Mouse (Mus musculus) splenic B cell, adult 2 months (primary cell): ENCODE measurements at regions not wholly inside any gene's neighbourhood (a gene's known extent, or its start where the extent isn't known, plus 50 kb on each side); places are given as distances from the start of the nearest gene placed in this dataset.
A peak's percentile ranks its signal among the peaks of the same experiment; 100 is the strongest.

Source experiments
- DNase-seq: peaks from one replicate; pipeline ENCODE4 v3.0.0-alpha.2; 2011; ENCODE audit warnings: low read depth, low spot score
- H3K27me3 ChIP-seq: 2 replicates; pipeline ENCODE4 v1.6.1; 2012; ENCODE audit warnings: mild to moderate bottlenecking, low read length, moderate library complexity, mixed read lengths; ENCODE audit not compliant: control insufficient read depth, poor library complexity, insufficient read depth, severe bottlenecking
- H3K36me3 ChIP-seq: 2 replicates; pipeline ENCODE4 v1.6.1; 2012; ENCODE audit warnings: mild to moderate bottlenecking, low read length, moderate library complexity, mixed read lengths; ENCODE audit not compliant: control insufficient read depth, poor library complexity, insufficient read depth, severe bottlenecking

DNA sequence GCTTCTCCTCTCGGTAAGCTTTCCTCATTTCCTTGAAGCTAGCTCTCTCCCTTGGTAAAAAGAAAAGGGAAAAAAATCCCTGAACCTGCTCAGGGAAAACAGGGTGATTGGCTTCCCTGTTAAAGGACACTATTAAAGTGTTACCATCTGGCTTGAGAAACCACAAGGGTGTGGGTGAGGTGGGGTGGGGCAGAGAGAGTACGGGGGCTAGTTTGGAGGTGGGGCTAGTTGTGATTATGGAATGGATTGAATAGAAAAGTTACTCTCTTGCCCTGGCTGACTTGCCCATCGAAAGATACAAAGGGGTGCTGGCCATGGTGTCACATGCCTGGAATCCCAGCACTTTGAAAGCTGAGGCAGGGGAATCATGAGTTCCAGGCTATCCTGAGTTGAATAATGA lies 94.2 kb upstream of the Arhgap32 start:
- Histone ChIP-seq H3K27me3 (no peaks in the 10 kb centered on the region), H3K36me3 (no peaks in the 10 kb centered on the region)
- no peak for DNase-seq

DNA sequence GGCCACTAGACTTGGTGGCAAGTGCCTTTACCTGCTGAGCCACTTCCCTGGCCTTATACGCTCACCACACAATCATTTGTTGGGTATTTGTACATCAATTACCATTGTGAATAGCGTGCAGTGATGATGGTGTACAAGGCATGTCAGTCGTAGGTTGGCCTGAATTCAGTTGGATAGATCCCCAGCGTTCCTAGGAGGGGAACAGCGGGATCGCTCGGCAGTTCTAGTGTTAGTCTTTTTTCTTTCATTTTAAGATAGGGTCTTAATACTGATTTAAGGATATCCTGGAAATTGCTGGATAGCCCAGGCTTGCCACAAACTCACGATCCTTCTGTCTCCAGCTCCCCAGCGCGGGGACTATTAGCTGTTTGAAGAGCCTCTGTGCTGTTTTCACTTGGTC lies 92.9 kb upstream of the Arhgap32 start:
- Histone ChIP-seq H3K36me3 (no peaks in the 10 kb centered on the region), H3K27me3 (no peaks in the 10 kb centered on the region)
- no peak for DNase-seq

DNA sequence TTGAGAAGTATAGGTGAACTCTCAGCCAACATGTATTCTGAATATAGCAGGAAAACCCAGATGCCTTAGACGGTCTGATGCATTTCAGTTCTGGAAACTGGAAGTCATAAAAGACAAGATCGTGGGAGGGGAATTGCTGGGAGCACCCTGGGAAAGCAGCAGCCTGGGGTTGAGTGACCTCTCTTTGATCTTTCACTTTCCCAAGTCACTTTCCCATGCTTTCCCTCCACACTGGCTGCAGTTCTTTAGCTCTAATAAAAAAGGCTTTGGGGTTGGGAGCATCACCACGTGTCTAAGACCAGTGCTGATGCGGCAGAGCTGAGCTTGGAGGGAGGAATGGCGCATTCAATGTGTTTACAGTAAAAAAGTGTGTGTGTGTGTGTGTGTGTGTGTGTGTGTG lies 91.2 kb upstream of the Arhgap32 start:
- H3K36me3 ChIP-seq = no peaks in the 10 kb centered on the region
- DNase-seq = no peak
- no peaks in the 10 kb centered on the region for H3K27me3 ChIP-seq

DNA sequence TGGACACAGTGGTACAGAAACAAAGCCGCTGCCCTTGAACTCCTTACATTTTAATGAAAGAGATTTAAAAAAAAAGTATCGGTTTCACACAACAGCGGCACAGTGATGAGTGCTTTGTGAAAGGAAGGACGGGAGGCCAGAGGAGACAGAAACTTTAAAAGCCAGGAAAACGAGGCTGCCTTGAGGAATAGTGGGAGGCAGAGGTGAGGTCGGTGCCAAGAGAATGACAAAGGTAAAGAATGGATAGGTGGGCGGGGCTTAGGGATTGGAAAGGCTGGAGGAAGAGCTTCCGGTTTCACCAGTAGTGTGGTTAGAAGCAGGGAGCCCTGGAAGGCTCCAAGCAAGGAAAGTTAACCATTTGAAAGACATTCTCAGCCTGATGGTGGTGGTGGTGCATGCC lies 88.0 kb upstream of the Arhgap32 start:
- H3K27me3 ChIP-seq = no peaks in the 10 kb centered on the region; the same call in 1 of the 2 replicates
- no peak for DNase-seq
- H3K36me3 ChIP-seq = no peaks in the 10 kb centered on the region

DNA sequence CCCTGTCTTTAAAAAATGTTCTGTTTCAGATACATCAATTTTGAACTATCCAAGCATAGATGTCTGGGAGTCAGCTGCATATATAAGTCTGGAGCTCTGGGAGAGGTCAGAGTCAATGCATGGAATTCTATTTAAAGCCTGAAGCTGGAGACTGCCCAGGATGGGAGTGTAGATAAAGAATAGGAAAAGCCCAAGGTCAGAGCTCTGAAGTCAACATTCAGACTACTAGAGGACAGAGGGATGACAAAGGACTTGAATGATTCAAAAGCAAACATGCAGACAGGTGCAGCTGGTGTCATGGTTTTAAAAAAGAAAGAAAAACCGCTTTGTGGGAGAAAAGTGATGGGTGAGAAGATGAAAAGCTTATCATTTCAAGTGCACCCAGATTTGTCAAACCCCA lies 86.9 kb upstream of the Arhgap32 start:
- H3K27me3 ChIP-seq = no peaks in the 10 kb centered on the region; the same call in 1 of the 2 replicates

DNA sequence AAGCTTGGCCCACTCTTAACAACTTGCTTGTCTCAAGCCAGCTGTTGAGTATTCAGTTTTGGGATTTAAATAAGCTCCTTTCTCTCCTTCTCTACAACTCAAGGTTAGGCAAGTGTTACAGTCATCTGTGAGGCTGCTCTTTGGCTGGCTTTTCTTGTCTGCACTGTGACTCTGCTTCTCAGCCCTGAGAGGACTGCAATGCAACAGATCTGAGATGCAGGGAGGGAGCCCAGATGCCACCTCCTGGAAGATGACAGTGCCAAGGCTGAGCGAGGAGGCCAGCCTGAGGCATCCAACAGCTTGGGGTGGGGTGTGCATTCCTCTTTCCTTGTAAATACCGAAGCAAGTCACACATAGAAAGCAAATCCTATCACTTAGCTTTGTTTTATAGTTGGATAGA lies 86.2 kb upstream of the Arhgap32 start:
- Histone ChIP-seq H3K36me3 (no peaks in the 10 kb centered on the region), H3K27me3 (no peaks in the 10 kb centered on the region; the same call in 1 of the 2 replicates)
- DNase-seq = no peak

More for the DNA sequence above, 86.9 kb upstream of the Arhgap32 start:
- H3K36me3 ChIP-seq = no peaks in the 10 kb centered on the region
- DNase-seq = no peak

DNA sequence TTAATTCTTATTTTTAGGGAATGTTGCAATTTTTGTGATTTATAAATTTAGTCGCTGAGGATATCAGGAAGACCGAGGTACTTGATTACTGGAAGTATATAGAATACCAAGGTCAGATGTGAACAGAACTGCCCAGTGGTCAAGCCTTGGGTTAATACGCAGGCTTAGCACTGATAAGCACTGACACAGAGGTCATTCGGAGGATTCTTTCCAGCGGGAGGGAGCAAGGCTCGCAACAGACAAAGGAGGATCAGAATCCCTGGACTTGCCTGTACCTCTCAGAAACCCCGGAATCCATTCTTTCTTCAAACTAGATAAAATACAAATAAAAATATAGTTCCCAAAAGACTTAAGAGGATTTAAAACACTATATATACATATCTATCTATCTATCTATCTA lies 85.7 kb upstream of the Arhgap32 start:
- DNase-seq = no peak
- H3K36me3 ChIP-seq = no peaks in the 10 kb centered on the region
- no peaks in the 10 kb centered on the region; the same call in 1 of the 2 replicates for H3K27me3 ChIP-seq

DNA sequence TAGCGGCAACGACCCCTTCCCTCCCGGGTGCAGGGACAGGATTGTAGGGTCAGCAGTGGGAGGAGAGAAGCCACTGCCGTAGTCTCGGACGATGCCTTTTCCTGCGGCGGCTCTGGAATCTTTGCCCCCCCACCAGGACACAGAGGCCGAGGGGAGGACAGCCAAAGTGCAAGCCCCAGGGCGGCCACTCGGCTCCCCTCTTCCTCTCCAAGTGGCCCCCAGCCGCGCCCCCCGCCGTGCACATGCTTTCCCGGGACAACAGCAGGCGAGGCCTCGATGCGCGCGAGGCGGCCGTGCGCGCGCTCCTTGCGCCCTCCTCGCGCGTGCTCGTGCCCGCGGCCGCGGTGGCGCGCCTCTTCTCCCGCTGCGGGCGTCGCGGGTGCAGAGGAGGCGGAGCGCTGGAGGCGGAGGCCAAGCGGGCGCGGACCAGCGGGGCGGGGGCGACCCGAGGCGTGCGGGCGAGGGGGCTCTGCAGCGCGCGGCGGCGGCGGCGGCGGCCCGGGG lies 83.9 kb upstream of the Arhgap32 start:
- H3K27me3 ChIP-seq = no peaks in the 10 kb centered on the region; the same call in 1 of the 2 replicates
- no peaks in the 10 kb centered on the region for H3K36me3 ChIP-seq
- peak; percentile 7 for DNase-seq

DNA sequence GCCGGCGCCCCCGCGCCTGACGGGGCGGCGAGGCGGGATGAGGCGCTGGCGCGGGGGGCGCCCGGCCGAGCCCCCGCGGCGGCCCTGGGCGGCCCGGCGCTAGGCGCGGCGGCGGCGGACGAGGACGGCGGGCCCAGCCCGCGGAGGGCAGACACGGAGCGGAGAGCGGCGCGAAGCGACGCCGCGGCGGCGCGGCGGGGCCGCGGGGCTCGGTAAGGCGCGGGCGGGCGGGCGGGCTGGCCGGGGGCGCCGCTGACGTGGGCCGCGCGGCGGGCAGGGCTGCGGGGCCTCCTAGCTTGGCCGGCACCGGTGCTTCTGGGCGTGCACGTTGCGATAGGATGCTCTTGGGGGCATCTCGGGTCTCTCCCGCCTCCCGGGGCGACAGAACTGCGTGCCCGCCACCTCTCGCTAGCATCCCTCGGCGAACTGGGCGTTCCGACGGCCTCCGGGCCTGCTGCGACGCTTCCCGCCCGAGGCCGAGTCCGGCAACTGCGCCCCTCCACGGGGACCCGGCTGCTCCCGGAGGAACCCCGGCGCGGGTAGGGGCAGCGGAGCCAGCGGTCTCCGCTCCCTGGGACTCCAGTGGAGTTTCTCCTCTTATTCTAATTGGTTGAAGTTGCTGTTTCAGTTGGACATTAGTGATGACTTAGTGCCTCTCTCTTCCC lies 83.3 kb upstream of the Arhgap32 start:
- Histone ChIP-seq H3K27me3 (no peaks in the 10 kb centered on the region; the same call in 1 of the 2 replicates), H3K36me3 (no peaks in the 10 kb centered on the region)
- no peak for DNase-seq

DNA sequence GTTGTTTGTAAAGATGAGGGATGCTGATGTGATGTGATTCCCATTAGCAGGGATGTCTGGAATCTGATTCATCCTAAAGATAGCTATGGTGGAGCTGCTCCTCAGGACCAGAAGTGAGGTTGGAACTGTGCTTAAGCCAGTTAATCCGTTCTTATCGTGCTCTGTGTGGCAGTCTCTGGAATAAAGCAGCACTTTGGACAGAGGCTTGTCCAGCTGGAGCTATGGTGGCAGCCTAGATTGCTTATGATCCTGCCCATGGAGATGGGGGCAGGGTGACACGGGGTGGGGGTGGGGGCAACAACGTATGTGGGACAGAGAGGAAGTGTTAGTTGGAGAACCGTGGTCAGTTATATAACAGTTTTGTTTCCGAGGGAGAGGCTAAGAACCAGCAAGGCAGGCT lies 82.0 kb upstream of the Arhgap32 start:
- no peak for DNase-seq
- no peaks in the 10 kb centered on the region for H3K36me3 ChIP-seq
- H3K27me3 ChIP-seq = no peaks in the 10 kb centered on the region; the same call in 1 of the 2 replicates

DNA sequence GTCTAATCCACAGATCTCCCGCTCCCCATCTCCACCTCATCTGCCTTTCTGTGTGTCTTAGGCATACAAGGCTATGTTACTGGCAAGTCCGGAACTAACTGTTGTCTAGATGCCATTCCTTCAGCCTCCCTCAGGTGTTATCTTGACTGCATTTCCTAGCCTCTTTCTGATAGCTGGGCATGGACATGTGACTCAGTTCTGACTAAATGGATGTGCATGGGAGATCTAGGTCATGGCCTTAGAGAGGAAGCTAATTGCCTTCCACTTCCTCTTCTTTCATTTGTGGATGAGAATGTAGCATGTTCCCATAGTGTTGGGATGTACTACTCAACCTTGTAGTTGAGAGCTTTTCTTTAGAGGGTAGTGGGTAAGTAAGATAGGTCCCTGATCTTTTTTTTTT lies 75.9 kb upstream of the Arhgap32 start:
- DNase-seq = no peak
- Histone ChIP-seq H3K27me3 (no peaks in the 10 kb centered on the region), H3K36me3 (no peaks in the 10 kb centered on the region)

DNA sequence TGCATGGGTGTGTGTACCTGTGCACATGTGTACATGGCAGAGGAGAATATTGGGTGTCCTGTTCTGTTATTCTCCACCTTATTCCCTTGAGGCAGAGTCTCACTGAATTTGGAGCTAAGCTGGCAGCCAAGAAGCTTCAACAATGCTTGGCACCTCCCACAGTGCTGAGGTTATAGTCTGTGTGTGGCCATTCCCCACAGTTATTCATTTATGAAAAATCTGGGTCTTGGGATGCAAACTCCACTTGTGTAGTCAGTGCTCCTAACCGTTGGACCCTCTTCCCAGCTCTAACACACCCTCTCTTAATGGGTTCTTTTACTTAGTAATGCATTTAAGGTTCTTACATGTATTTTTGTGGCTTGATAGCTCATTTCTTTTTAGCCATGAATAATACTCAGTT lies 72.6 kb upstream of the Arhgap32 start:
- DNase-seq = no peak
- no peaks in the 10 kb centered on the region for H3K27me3 ChIP-seq
- no peaks in the 10 kb centered on the region for H3K36me3 ChIP-seq

DNA sequence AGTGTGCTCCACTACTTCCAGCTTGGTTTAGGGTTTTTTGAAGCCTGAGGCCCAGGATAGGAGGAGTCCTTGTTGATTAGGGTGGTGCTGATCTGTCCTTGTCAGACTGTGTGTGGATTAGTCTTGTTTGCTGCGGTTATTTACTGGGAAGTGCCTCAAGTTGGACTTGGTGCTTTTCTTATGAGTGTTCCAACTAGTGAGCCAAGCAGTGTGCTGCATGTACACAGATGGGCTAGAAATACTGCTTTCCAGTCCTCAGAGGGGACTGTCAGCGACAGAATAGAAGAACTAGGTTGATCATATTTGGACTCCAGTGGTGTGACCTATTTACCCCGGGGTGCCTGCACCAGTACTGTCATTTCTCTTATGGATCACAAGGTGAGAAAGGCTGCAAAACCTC lies 69.1 kb upstream of the Arhgap32 start:
- no peak for DNase-seq
- Histone ChIP-seq H3K27me3 (no peaks in the 10 kb centered on the region), H3K36me3 (no peaks in the 10 kb centered on the region)

DNA sequence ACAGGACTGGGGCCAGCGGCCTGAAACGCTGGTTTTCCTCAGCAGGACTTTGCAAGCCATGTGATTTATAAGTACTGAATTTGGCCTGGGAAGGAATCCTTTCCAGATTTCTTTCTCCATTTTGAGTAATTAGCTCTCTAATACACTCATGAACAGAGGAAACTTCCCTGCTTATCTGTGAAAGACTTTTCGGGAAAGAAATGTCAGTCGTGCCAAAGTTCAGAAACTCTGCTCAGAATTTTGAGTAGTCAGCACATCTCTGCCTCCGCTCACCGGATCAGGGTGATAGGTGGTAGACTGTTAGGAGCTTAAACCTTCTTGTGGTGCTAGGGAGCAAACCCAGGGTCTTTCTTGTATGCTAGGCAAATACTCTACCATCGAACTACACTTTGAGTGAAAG lies 67.0 kb upstream of the Arhgap32 start:
- DNase-seq = no peak
- H3K27me3 ChIP-seq = no peaks in the 10 kb centered on the region
- H3K36me3 ChIP-seq = no peaks in the 10 kb centered on the region

DNA sequence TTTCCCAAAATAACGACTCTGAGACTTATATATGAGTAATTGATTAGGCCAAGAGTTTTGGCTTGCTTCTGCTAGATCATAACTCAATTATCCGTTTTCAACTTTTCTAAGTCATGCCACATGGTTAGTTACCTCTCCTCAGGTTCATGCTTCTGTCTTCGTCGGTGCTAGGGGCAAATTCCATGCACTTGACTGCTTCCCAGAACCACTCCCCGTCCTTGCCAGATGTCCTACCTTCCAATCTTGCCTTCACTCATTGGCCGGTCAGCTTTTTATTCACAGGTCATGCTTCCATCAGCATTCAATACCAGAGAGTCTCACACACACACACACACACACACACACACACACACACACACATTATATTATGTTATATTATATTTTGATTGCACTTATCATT lies 66.4 kb upstream of the Arhgap32 start:
- Histone ChIP-seq H3K27me3 (no peaks in the 10 kb centered on the region), H3K36me3 (no peaks in the 10 kb centered on the region)
- DNase-seq = no peak
